Mouse (Mus musculus) hindbrain, embryonic 14.5 days (tissue): ENCODE measurements around the gene Mrgpra2a. TPM values are rescaled to one million over a fixed set of nuclear protein-coding genes. Genes with fewer than 3 reads are reported as not detected.
"Not testable (repeated sequence)": the region's sequence is repeated elsewhere in the genome, so short reads cannot be mapped to it uniquely, and the experiment has no call there.

Experiments used
- ATAC-seq: fragments of 200-750 bp; cut with Nextera tagmentation; 2 replicates; pipeline ENCODE4 v1.8.0; 2017; ENCODE audit warnings: moderate number of reproducible peaks, mild to moderate bottlenecking, moderate TSS enrichment, moderate library complexity; ENCODE audit not compliant: low FRiP score
- DNase-seq: peaks from one replicate; pipeline ENCODE4 v3.0.0-alpha.2; 2015; ENCODE audit warnings: low spot score
- H3K27ac ChIP-seq: fragments of 300-500 bp; sonication (generic); 2 replicates; pipeline ENCODE4 v1.5.1; 2014; ENCODE audit warnings: mild to moderate bottlenecking, moderate library complexity
- H3K27me3 ChIP-seq: fragments of 300-500 bp; sonication (generic); 2 replicates; pipeline ENCODE4 v1.6.1; 2014; ENCODE audit warnings: mild to moderate bottlenecking, low read length, mixed read lengths; ENCODE audit not compliant: control insufficient read depth, insufficient read depth
- H3K36me3 ChIP-seq: fragments of 300-500 bp; sonication (generic); replicated peaks from 2 replicates; pipeline ENCODE4 v1.6.1; 2014; ENCODE audit not compliant: control insufficient read depth, insufficient read depth
- H3K4me1 ChIP-seq: fragments of 300-500 bp; sonication (generic); replicated peaks from 2 replicates; pipeline ENCODE4 v1.6.1; 2014; ENCODE audit warnings: antibody characterized with exemption, low read length, mixed read lengths; ENCODE audit not compliant: control insufficient read depth, insufficient read depth
- H3K4me2 ChIP-seq: fragments of 300-500 bp; sonication (generic); replicated peaks from 2 replicates; pipeline ENCODE4 v1.6.1; 2014; ENCODE audit warnings: mild to moderate bottlenecking, moderate library complexity
- H3K4me3 ChIP-seq: fragments of 300-500 bp; sonication (generic); replicated peaks from 2 replicates; pipeline ENCODE4 v1.5.1; 2014; ENCODE audit warnings: mild to moderate bottlenecking, low read length
- H3K9ac ChIP-seq: fragments of 300-500 bp; sonication (generic); 2 replicates; pipeline ENCODE4 v1.6.1; 2014
- H3K9me3 ChIP-seq: fragments of 300-500 bp; sonication (generic); 2 replicates; pipeline ENCODE4 v1.6.1; 2016; ENCODE audit warnings: low read length; ENCODE audit not compliant: control insufficient read depth
- WGBS: fragments of 180-500 bp; shearing (Covaris S2); extraction: QIAGEN DNeasy Blood & Tissue Kit; methylation state at CpG from one replicate; pipeline ENCODE4 v1.1.7; 2014; 5-methylcytosine and 5-hydroxymethylcytosine counted together
- polyA plus RNA-seq: library from polyadenylated mRNA; unstranded; fragments of >200 nt; fragmentation: Nextera tagmentation; extraction: Ambion mirVana; gene quantifications from 2 replicates; pipeline ENCODE4 v1.2.1, GENCODE M21; 2014

Mrgpra2a gene
- polyA plus RNA-seq: not detected in 2 replicates

- not testable (repeated sequence) for H3K9ac ChIP-seq, DNase-seq, H3K9me3 ChIP-seq, H3K4me2 ChIP-seq, H3K27me3 ChIP-seq, H3K36me3 ChIP-seq, ATAC-seq, H3K4me3 ChIP-seq, H3K4me1 ChIP-seq, H3K27ac ChIP-seq
- no CpG with 5 or more reads among the region's 1 CpGs for WGBS
Measured at GRCm38 (mm10) chr7:47452015-47452414, at the start of gene Mrgpra2a. Mrgpra2a (minus strand) TSS chr7:47452139.

GRCm38 (mm10) chr7:47491266-47491665 is 39.3 kb upstream of the Mrgpra2a start:
- H3K27ac ChIP-seq, H3K36me3 ChIP-seq, H3K4me2 ChIP-seq, DNase-seq, H3K4me3 ChIP-seq, H3K9ac ChIP-seq, ATAC-seq, H3K4me1 ChIP-seq, H3K27me3 ChIP-seq: not testable (repeated sequence)
- H3K9me3 ChIP-seq: 0 out of 2 replicates have a peak, but pooled peaks cover 15% of the 10 kb centered on the region

GRCm38 (mm10) chr7:47489438-47489837 is 37.5 kb upstream of the Mrgpra2a start:
- H3K9me3 ChIP-seq, H3K4me2 ChIP-seq, H3K4me3 ChIP-seq, H3K27ac ChIP-seq, H3K4me1 ChIP-seq, DNase-seq, H3K27me3 ChIP-seq, H3K9ac ChIP-seq, H3K36me3 ChIP-seq, ATAC-seq: not testable (repeated sequence)
- WGBS: no CpG with 5 or more reads among the region's 1 CpGs

- not testable (repeated sequence) for H3K36me3 ChIP-seq, H3K4me2 ChIP-seq, H3K9me3 ChIP-seq, H3K27ac ChIP-seq, H3K4me3 ChIP-seq, H3K9ac ChIP-seq, DNase-seq, ATAC-seq, H3K27me3 ChIP-seq, H3K4me1 ChIP-seq
Measured at GRCm38 (mm10) chr7:47483181-47483580, 31.2 kb upstream of the Mrgpra2a start.

GRCm38 (mm10) chr7:47473904-47474303 is 22.0 kb upstream of the Mrgpra2a start:
- 29% methylated on average over 1 of the region's 3 CpGs for WGBS
- H3K4me1 ChIP-seq, H3K27ac ChIP-seq, H3K9ac ChIP-seq, H3K4me3 ChIP-seq, H3K27me3 ChIP-seq, DNase-seq, ATAC-seq, H3K4me2 ChIP-seq, H3K9me3 ChIP-seq, H3K36me3 ChIP-seq: not testable (repeated sequence)

- H3K36me3 ChIP-seq, H3K27me3 ChIP-seq, H3K4me1 ChIP-seq, H3K4me2 ChIP-seq, H3K4me3 ChIP-seq, H3K27ac ChIP-seq, DNase-seq, ATAC-seq, H3K9ac ChIP-seq, H3K9me3 ChIP-seq: not testable (repeated sequence)
Measured at GRCm38 (mm10) chr7:47465278-47465981, 13.5 kb upstream of the Mrgpra2a start.

GRCm38 (mm10) chr7:47445729-47446128 is 6.2 kb downstream of the Mrgpra2a start:
- not testable (repeated sequence) for H3K27ac ChIP-seq, H3K4me1 ChIP-seq, ATAC-seq, H3K4me3 ChIP-seq, H3K9ac ChIP-seq, DNase-seq, H3K4me2 ChIP-seq, H3K27me3 ChIP-seq, H3K9me3 ChIP-seq, H3K36me3 ChIP-seq

GRCm38 (mm10) chr7:47436463-47436862 is 15.5 kb downstream of the Mrgpra2a start:
- not testable (repeated sequence) for H3K27ac ChIP-seq, H3K9ac ChIP-seq, H3K4me3 ChIP-seq, H3K4me1 ChIP-seq, DNase-seq, H3K4me2 ChIP-seq, H3K27me3 ChIP-seq, H3K9me3 ChIP-seq, ATAC-seq, H3K36me3 ChIP-seq
- 22% methylated on average over 1 of the region's 2 CpGs for WGBS

GRCm38 (mm10) chr7:47427815-47428508 is 24.0 kb downstream of the Mrgpra2a start:
- not testable (repeated sequence) for H3K4me1 ChIP-seq, H3K9ac ChIP-seq, H3K4me2 ChIP-seq, H3K9me3 ChIP-seq, H3K27me3 ChIP-seq, ATAC-seq, H3K4me3 ChIP-seq, DNase-seq, H3K36me3 ChIP-seq, H3K27ac ChIP-seq
